Mouse (Mus musculus): Measurements from ENCODE around the gene Zfp683.

The Zfp683 gene

GRCm38 (mm10) chr4:134053538-134053937 lies at the start of gene Zfp683:
Zfp683 (plus strand) TSS chr4:134053838.
- no peak for DNase-seq (ENCODE audit: low spot score)

GRCm38 (mm10) chr4:134005581-134006358 lies 47.9 kb upstream of the Zfp683 start:
- no peak for DNase-seq (ENCODE audit: low spot score)

- no peak for DNase-seq (ENCODE audit: low spot score)
Measured at GRCm38 (mm10) chr4:134006845-134007244, 46.8 kb upstream of the Zfp683 start.

- no peak for DNase-seq (ENCODE audit: low spot score)
Measured at GRCm38 (mm10) chr4:134009709-134010108, 43.9 kb upstream of the Zfp683 start.

- DNase-seq (ENCODE audit: low spot score): no peak
Measured at GRCm38 (mm10) chr4:134011450-134012414, 41.9 kb upstream of the Zfp683 start.

GRCm38 (mm10) chr4:134012858-134013528 lies 40.6 kb upstream of the Zfp683 start:
- no peak for DNase-seq (ENCODE audit: low spot score)

GRCm38 (mm10) chr4:134016208-134016607 lies 37.4 kb upstream of the Zfp683 start:
- no peak for DNase-seq (ENCODE audit: low spot score)

GRCm38 (mm10) chr4:134016767-134017166 lies 36.9 kb upstream of the Zfp683 start:
- no peak for DNase-seq (ENCODE audit: low spot score)

GRCm38 (mm10) chr4:134017201-134017865 lies 36.3 kb upstream of the Zfp683 start:
- no peak for DNase-seq (ENCODE audit: low spot score)

GRCm38 (mm10) chr4:134018038-134018778 lies 35.4 kb upstream of the Zfp683 start:
- DNase-seq (ENCODE audit: low spot score): no peak

- no peak for DNase-seq (ENCODE audit: low spot score)
Measured at GRCm38 (mm10) chr4:134018779-134019145, 34.9 kb upstream of the Zfp683 start, which contains the start of gene Lin28a. Lin28a (minus strand) TSS chr4:134018841.

GRCm38 (mm10) chr4:134019210-134019609 lies 34.4 kb upstream of the Zfp683 start:
- DNase-seq (ENCODE audit: low spot score): no peak

- DNase-seq (ENCODE audit: low spot score): no peak
Measured at GRCm38 (mm10) chr4:134019641-134020351, 33.8 kb upstream of the Zfp683 start.

GRCm38 (mm10) chr4:134020621-134021020 lies 33.0 kb upstream of the Zfp683 start:
- DNase-seq (ENCODE audit: low spot score): peak; percentile 81

GRCm38 (mm10) chr4:134025802-134026201 lies 27.8 kb upstream of the Zfp683 start:
- DNase-seq (ENCODE audit: low spot score): no peak

GRCm38 (mm10) chr4:134035953-134036352 lies 17.7 kb upstream of the Zfp683 start:
- peak; percentile 72 for DNase-seq (ENCODE audit: low spot score)

- no peak for DNase-seq (ENCODE audit: low spot score)
Measured at GRCm38 (mm10) chr4:134041317-134042123, 12.1 kb upstream of the Zfp683 start.

GRCm38 (mm10) chr4:134043041-134043440 lies 10.6 kb upstream of the Zfp683 start:
- DNase-seq (ENCODE audit: low spot score): no peak

GRCm38 (mm10) chr4:134047648-134048047 lies 6.0 kb upstream of the Zfp683 start:
- no peak for DNase-seq (ENCODE audit: low spot score)

Data from ovary, postnatal 36 days (tissue).